Mouse (Mus musculus) thymus, postnatal 14 days (tissue): ENCODE data around the gene Tpm3.
"Not testable (repeated sequence)": the region's sequence is repeated elsewhere in the genome, so short reads cannot be mapped to it uniquely, and the experiment has no call there.

Experiments
- DNase-seq: peaks from one replicate; pipeline ENCODE4 v3.0.0; 2021

Tpm3 gene

DNA sequence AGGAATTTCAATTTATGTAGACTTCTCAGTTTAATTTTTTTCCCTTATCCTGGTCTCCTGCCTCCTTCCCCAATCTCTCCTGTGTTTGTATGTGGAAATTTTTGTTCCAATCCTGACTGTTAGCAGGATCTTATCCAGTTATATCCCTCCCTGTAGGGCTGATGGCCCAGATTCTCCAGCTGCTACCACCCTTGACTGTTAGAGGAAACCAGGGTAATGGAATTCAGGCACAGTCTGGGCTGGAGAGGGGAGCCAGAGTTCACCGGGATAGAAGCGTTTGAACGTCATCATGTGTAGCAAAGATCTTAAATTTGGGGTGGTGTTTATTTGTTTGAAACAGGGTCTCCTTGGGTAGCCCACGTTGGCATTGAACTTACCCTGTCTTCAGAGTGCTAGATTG is 12.3 kb downstream of the Tpm3 start:
- no peak for DNase-seq

DNA sequence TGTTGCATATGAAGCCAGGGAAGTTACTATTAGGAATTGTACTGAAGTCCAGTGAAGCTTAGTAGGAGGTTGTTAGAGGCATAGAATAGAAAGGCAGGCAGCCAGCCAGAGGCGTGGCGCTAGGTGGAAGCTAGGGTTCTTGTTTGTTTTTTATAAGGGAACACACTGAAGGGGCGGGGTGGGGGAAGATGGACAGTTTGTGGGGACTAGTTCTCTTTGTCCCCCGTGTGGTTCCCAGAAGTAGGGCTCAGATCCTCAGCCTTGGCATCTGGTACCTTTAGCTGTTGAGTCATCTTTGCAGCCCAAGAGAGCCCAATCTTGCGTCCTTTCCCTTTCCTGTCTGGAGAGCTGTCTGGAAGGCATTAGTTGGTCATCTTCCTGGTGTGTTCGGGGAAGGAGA is 12.8 kb downstream of the Tpm3 start:
- no peak for DNase-seq

DNA sequence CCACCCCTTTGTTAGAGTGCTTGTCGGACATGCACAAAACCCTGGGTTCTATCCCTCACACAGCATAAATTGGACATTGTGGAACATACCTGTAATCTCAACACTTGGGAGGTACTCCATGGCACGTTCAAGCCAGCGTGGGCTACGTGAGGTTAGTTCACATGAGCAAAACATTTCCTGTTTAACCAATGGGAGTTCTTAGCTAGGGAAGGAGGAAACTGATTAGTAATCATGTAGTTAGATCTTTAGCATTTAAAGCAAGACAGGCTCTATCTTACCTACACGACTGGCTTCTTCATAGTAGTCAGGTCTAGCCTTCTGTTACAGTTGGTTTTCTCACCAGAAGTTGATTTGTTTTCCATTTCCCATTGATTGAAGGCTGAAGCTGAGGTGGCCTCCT is 13.6 kb downstream of the Tpm3 start:
- no peak for DNase-seq

DNA sequence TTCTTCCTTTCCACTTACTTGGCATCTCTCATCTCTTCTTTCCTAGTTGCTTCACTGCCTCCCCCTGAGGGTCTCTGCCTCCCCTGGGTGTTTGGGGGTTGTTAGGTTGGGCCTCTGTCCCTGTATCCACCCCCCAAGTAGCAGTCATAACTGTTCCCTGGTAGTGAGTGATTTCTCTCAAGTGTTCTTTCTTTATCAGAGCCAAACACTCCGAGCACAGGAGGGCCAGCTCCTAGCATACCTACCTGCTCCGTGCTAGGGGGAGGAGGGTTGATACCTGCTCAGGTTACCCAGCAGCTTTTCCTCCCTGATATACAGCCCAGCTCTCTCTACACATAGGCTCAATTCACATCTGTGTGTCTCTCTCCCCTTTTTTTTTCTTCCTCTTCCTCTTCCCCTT is 16.2 kb downstream of the Tpm3 start:
- no peak for DNase-seq

DNA sequence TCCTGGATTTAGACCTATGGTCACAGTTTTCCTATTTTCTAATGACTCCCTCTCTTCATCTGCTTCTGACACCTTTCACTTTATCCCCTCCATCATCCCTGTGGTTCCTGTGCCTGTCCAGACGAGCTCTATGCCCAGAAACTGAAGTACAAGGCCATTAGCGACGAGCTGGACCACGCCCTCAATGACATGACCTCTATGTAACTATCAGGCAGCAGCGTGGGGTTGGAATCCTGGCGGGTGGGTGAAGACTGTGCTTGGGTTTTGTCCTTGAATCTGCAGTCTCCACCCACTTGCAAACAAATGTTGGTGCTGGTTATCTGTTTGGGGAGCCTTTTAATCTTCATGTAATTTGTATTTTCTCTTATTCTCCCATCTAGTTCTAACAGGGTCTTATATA is 18.4 kb downstream of the Tpm3 start:
- no peak for DNase-seq

DNA sequence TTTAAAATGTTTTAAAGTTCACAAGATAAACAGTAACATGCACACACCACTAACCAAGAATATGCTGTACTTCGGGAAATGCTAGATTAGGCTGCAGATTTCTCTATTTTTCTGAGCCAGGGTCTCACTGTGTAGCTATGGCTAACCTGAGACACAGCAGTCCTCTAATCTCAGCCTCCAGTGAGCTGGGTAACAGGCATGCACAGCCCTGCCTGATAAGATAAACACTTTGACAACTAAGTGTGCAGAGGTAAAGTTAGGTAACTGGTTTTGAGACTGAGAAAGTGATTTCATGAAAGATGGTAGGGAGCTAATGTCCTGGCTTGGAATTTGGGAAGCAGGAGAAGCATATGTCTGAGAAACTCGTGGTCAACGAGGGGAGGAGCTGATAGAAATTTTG is 22.0 kb downstream of the Tpm3 start:
- DNase-seq: no peak

DNA sequence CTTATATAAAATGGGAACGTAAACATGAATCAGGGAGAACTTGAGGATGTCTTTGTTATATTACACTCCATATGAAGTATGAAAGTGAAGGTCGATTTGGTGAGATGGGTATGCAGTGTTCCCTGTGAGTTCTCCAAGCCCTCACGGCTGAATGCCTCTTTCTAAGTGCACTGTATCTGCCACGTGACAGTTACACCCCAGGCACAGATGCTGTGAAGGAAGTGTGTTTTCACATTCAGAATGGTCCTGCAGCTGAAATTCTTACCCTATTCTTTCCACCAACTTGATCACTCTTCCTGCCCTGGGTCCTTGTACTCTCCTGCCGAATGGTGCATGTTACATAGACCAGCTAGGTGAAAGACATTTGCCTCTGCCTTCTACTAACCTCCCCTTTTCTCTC is 25.5 kb downstream of the Tpm3 start:
- DNase-seq: no peak

DNA sequence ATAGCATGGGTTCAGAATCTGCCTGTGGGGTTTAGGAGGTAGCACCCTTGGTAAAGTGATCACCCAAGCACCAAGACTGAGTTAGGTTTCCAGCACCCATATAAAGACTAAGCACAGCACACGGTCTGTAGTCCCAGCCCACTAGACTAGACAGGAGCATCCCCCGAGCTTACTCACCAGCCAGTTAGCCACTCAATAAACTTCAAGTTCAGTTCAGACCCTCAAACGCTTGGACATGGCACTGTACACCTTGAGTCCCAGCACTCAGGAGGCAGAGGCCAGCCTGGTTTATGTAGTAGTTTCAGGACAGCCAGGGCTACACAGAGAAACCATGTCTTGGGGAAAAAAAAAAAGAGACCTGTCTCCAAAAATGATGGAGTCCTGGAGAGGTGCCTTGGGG is 28.6 kb downstream of the Tpm3 start:
- no peak for DNase-seq

DNA sequence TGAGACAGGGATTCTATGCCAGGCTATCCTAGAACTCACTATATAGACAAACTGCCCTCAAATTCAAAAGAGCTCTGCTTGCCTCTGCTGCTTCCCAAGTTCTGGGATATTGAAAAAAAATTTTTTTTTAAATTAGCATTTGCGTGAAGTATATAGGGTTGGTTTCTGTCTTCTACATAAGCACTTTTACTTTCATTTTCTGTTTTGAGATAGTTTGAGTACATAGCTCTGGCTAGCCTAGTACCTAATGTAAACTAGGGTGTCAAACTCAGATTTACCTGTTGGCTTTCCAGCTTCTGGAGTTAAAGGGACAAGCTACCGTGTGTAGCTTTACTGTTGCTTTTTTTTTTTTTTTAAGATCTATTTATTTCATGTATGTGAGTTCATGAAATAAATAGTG is 29.2 kb downstream of the Tpm3 start:
- no peak for DNase-seq

DNA sequence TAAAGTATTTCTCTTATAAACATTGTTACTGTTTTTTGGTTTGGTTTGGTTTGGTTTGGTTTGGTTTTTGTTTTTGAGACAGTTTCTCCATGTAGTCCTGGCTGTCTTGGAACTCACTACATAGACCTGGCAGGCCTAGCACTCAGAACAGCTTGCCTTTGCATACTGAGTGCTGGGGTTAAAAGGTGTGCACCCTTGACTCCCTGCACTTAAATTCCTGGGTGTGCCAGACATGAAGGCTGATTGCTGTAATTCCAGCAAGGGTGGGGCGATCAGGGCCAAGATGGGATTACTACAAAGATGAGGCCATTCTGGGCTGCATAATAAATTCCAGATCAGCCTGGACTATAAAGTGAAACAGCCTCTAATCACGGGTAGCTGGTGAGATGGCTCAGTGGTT is 29.8 kb downstream of the Tpm3 start:
- no peak for DNase-seq

DNA sequence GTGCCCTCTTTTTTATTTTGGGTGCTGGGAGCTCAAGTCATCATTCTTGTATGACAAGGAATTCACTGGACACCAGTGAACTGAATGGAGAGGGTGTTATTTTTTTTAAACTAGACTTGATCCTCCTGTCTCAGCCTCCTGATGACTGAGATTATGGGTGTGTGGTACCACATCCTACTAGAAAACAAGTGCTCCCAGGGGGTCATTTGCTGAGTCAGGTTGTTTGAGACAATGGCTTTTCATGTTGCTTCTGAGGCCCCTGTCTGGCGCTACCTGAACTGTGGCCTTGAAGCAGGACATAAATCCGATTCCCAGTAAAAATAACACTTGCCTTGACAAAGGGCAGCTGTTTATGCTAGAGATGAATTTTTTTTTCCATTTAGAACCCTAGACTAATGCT is 30.7 kb downstream of the Tpm3 start:
- DNase-seq: no peak

DNA sequence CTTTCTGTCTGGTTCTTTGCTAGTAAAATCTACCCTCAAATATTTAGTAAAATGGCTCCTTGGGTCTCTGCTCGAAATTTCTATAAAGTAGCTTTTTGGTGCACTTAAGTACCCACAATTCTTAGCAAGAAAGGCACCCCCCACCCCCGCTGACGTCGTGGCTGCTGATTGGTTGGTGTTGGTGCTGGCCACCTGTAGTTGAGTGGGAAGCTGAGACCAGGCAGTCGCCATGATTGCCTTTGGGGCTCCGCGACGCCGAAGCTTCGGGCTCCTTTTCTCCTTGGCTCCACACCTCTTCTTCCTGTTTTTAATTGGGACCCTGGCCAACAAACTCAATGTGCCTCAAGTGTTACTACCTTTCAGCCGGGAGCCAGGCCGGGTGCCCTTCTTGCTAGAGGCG is 31.5 kb downstream of the Tpm3 start, which contains the start of gene Nup210l:
Gene Nup210l (plus strand): TSS at position 195 of the 400 bp plus-strand sequence.
- DNase-seq: no peak

DNA sequence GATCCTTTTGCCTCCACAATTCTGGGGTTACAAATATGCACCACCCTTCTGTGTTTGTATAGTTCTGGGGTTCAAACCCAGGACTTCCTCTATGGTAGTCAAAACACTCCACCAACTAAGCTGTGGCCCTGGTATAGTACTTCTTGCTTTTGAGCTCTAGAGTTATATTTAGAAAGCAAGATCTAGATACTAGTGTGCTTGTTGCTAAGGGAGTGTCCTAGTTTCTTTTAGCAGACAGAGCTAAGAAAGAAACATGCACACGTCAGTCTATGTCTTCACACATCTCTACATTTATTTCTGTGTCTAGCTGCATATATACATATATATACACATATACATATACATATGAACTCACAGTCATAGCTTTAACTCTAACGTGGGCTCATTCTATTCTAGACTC is 39.3 kb downstream of the Tpm3 start:
- no peak for DNase-seq

DNA sequence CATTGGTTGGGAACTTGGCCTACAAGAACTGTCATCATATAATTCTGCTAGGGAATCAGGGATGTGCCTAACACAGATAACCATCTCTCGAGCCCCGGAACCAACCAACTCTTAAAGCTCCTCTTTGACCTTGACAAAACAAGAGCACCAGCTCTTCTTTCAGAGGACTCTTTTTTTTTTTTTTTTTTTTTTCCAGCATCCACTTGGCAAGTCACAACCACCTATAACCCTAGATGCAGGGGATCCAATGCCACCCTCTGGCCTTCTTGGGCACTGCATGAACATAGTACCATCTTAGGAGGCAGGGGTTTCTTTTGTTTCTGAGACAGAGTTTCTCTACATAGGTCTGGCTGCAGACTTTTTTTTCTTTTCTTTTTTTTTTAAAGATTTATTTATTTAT is 41.9 kb downstream of the Tpm3 start:
- peak; percentile 36 for DNase-seq

DNA sequence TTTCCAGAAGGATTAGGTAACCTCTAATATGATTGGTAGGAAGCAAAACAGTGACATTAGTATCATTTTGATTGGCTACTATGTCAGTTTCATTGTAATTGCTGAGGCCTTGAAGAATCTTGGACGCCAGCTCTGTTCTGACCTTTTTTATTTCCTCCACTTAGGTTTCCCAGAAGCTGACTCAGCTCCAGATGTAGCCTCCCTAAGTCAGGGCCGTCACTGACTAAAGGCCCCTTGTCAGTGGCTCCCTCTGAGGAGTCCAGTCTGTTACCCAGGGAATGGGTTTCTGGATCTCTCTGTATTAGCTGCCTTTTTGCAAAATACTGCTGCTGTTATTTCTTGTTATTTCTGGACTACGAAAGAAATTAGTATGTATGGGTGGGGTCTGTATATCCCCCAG is 43.1 kb downstream of the Tpm3 start:
- no peak for DNase-seq

DNA sequence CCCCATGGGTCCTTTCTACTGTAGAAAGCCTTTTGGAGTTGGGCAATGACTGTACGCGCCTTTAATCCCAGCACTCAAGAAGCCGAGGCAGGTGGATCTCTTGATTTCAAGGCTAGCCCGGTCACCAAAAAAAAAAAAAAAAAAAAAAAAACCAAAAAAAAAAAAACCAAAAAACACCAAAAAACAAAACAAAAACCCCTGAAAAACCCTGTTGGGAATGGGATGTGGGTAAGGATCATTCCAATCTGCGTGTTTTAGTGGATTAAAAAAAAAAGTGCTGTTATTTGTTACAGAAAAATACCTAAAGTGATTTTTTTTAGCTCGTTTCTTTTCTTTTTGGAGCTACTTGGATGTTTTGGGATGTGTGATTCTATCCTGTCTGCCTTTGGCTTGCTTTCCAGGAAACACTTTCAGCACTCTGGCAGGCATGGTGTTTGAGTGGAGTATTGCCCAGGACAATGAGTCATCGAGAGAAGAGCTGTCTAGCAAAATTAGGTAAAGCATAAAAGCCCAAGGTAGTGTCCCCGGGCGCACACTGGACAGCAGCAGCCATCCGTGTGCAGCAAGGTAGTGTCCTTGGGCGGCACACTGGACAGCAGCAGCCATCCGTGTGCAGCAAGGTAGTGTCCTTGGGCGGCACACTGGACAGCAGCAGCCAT is 45.8 kb downstream of the Tpm3 start:
- DNase-seq: no peak

DNA sequence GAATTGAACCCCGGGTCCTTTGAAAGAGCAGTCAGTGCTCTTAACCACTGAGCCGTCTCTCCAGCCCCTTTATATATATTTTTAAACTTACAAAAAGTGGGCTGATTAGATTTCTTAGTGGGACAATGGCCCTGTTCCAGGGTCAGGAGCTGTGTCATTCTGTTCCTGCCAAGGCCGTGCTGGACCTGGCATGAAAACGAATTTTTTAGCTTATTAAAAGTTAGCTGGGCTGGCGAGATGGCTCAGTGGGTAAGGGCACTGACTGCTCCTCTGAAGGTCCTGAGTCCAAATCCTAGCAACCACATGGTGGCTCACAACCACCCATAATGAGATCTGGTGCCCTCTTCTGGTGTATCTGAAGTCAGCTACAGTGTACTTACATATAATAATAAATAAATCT is 49.6 kb downstream of the Tpm3 start:
- DNase-seq: not testable (repeated sequence)

DNA sequence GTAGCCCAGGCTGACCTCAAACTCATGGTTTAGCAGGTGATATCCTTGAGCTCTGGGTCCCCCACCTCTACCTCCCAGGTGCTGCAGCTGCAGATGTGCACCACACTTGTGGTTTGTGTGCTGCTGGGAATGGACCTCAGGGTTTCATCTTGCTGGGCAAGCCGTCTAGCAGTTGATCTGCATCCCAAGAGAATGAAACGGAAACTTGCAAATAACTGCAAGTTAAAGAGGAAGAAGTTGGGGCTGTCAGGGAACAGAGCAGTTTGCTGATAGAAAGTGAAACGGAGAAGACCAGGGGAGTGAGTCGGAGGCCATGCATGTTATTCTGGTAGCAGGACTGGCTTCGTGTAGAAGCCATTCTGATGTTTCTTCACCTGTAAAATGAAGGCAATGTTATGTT is 53.3 kb downstream of the Tpm3 start:
- peak; percentile 9 for DNase-seq

DNA sequence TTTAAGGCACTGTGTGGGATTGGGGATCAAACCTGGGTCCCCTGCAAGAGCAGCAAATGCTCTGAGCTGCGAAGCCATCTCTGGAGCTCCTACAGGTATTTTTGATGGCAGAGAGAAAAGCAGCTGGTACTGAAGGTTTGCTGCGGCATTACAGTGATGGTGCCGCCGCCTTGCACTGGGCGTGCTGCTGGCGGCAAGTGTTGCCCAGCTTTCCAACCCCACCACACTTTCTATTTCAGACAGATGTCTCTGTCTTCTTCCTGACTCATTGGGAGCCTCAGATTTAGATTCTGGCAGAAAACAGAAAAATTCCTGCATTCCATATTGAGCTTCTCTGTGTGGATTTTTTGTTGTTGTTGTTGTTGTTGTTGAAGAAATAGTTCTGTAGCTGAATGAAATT is 55.4 kb downstream of the Tpm3 start:
- no peak for DNase-seq

DNA sequence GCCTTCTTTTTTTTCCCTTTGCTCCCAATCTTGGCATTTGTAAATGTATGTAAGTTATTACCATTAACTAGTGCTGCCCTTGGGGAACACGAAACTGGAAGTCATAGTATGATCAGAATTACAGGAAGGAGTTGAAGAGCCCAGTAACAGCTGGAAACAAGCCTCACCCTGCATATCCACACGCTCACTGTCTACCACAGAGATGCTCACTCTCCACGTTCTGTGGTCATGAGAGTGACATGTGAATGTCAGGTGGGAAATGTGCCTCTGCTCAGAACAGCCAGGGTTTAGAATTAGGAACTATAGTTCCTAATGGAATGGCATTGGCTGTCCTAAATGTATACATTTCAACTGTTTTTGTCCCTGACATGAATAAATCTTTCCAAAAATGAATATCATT is 60.3 kb downstream of the Tpm3 start:
- no peak for DNase-seq

DNA sequence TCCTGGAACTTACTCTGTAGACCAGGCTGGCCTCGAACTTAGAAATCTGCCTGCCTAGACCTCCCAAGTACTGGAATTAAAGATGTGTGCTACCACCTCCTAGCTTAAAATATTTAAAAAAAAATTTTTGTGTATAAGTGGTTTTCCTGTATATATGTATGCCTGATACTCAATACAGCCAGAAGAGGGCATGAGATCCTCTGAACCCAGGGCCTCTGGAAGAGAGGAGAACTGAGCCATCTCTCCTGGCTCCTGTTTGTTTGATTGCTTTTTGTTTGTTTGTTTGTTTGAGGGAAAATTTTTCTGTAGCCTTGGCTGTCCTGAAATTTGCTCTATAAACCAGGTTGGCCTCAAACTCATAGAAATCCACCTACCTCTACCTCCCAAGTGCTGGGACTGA is 60.9 kb downstream of the Tpm3 start:
- no peak for DNase-seq

DNA sequence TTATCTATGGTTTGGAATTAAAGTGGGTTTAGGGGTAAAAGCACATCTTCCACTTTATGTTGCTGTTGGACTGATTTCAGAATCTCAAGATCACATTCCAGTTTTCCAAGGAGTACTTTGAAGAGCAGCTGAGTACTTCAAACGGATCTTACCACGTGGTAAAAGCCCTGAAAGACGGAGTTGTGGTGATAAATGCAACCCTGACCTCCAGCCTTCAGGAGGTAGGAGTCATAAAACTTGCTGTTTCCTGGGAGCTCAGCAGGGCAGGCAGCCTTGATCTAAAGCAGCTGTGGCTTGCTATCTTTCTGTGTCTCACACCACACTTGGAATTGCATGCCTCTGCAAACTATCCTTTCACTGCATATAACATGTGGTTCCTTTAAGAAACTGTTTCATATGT is 62.0 kb downstream of the Tpm3 start:
- no peak for DNase-seq

DNA sequence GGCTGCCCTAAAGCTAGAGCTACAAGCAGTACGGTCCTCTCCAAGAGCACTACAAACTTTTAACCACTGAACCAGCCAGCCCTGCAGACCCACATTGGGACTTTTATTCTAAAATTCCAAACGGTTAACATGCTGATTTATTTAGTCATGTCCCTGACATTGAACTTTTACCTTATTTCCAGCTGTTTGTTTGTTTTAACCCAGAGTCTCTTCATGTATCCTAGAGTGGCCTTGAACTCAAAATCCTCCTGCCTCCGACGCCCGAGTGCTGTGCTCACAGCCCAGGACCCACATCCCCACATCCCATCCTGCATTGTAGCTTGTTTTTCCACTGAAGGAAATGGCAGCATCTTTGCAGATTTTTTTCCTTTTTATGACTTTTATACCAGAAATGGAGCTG is 62.5 kb downstream of the Tpm3 start:
- DNase-seq: no peak

DNA sequence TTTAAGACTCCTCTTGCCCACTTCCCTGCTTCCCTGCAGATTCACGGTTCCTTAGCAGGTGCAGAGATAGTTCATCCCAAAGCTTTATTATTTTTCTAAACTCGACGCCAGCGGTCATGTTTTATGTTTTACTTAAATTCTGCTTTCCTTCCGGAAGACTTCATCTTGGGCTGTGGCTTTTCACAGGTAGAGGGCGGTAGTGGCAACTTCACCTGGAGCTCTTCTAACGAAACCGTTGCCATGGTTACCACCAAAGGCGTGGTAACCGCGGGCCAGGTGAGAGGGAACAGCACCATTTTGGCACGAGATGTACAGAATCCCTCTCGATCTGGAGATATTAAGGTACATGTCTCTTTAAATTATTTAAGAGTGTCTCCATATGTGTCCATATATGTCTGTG is 64.2 kb downstream of the Tpm3 start:
- peak; percentile 40 for DNase-seq

DNA sequence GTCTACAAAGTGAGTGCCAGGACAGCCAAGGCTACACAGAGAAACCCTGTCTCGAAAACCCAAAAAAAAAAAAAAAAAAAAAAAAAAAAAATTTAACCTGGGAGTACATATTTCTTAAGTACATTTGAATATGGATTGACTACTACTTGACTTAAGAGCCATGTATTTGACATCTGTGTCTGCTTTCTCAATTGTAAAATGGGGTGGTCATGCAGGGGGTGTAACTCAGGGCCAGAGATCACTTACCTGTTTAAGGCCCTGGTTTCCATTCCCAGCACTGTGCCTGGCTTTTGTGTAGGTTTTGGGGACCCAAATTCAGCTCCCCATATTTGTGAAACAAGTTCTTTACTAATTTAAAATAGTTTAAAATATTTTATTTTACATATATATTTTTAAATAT is 65.2 kb downstream of the Tpm3 start:
- DNase-seq: no peak

DNA sequence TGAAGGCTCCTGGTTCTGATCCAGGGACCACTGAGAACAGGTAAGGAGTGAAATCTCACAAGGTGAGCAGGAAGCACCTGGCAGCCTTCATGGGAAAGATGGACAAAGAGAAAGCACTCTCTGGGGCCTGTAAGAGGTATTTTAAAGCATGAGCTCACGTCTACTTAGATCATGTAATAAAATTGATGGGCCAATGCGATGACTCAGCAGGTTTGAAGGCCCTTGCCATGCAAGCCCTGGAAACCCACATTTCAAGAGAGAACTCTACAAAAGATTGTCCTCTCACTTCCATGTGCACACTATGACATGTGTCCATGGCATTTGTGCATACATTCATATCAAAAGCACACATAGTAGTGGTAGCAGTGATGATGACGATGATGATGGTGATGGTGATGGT is 67.5 kb downstream of the Tpm3 start:
- no peak for DNase-seq
